Mouse (Mus musculus): ENCODE measurements around the gene Tbl1xr1.

The Tbl1xr1 gene
- long read RNA-seq, experiment 1, full-length matches to known transcripts, result 3 of 8 reads
- long read RNA-seq, experiment 1, partial matches to known transcripts, result 0 of 8 reads
- long read RNA-seq, experiment 1, other reads (novel, unspliced or antisense), result 5 of 8 reads
- long read RNA-seq, experiment 2, full-length matches to known transcripts, result 1 of 7 reads
- long read RNA-seq, experiment 2, partial matches to known transcripts, result 1 of 7 reads
- long read RNA-seq, experiment 2, other reads (novel, unspliced or antisense), result 5 of 7 reads

- intact Hi-C loops (cut with DNase I), result loop anchor here (1.0 to 10.0 kb wide), 5 partner anchors 66 to 312 kb away; no protein-coding TSS in a partner anchor
Observed at GRCm38 (mm10) chr3:22076561-22076935, at the start of gene Tbl1xr1. Gene Tbl1xr1, plus strand, starts transcription at chr3:22076652.

GRCm38 (mm10) chr3:22038004-22038403, 38.4 kb upstream of the Tbl1xr1 start:
- intact Hi-C loops (cut with DNase I), result no loop called here

- intact Hi-C loops (cut with DNase I), result no loop called here
Observed at GRCm38 (mm10) chr3:22039036-22039795, 37.2 kb upstream of the Tbl1xr1 start.

GRCm38 (mm10) chr3:22040627-22041026, 35.8 kb upstream of the Tbl1xr1 start:
- intact Hi-C loops (cut with DNase I), result no loop called here

GRCm38 (mm10) chr3:22047203-22047602, 29.2 kb upstream of the Tbl1xr1 start:
- intact Hi-C loops (cut with DNase I), result no loop called here

- intact Hi-C loops (cut with DNase I), result loop anchor here (5.0 kb wide), 1 partner anchor 34 kb away; no protein-coding TSS in a partner anchor
Observed at GRCm38 (mm10) chr3:22056664-22057328, 19.7 kb upstream of the Tbl1xr1 start.

- intact Hi-C loops (cut with DNase I), result loop anchor here (5.0 kb wide), 1 partner anchor 36 kb away; no protein-coding TSS in a partner anchor
Observed at GRCm38 (mm10) chr3:22058206-22058804, 18.1 kb upstream of the Tbl1xr1 start.

GRCm38 (mm10) chr3:22061163-22061562, 15.3 kb upstream of the Tbl1xr1 start:
- intact Hi-C loops (cut with DNase I), result no loop called here

- intact Hi-C loops (cut with DNase I), result no loop called here
Observed at GRCm38 (mm10) chr3:22068621-22069020, 7.8 kb upstream of the Tbl1xr1 start.

- intact Hi-C loops (cut with DNase I), result loop anchor here (10.0 kb wide), 1 partner anchor 309 kb away; no protein-coding TSS in a partner anchor
Observed at GRCm38 (mm10) chr3:22073916-22074315, 2.5 kb upstream of the Tbl1xr1 start.

GRCm38 (mm10) chr3:22074591-22075294, 1.7 kb upstream of the Tbl1xr1 start:
- intact Hi-C loops (cut with DNase I), result loop anchor here (5.0 to 10.0 kb wide), 3 partner anchors 68 to 310 kb away; no protein-coding TSS in a partner anchor

GRCm38 (mm10) chr3:22075517-22075886, 950 bp upstream of the Tbl1xr1 start:
- intact Hi-C loops (cut with DNase I), result loop anchor here (5.0 to 10.0 kb wide), 3 partner anchors 67 to 311 kb away; no protein-coding TSS in a partner anchor

- intact Hi-C loops (cut with DNase I), result loop anchor here (1.0 to 10.0 kb wide), 5 partner anchors 66 to 311 kb away; no protein-coding TSS in a partner anchor
Observed at GRCm38 (mm10) chr3:22075887-22076560, 428 bp upstream of the Tbl1xr1 start.

GRCm38 (mm10) chr3:22076936-22077656, 644 bp downstream of the Tbl1xr1 start:
- intact Hi-C loops (cut with DNase I), result loop anchor here (1.0 to 10.0 kb wide), 5 partner anchors 65 to 312 kb away; no protein-coding TSS in a partner anchor

- intact Hi-C loops (cut with DNase I), result loop anchor here (2.0 to 10.0 kb wide), 4 partner anchors 64 to 313 kb away; no protein-coding TSS in a partner anchor
Observed at GRCm38 (mm10) chr3:22077657-22078475, 1.4 kb downstream of the Tbl1xr1 start.

- intact Hi-C loops (cut with DNase I), result loop anchor here (5.0 to 10.0 kb wide), 3 partner anchors 64 to 314 kb away; no protein-coding TSS in a partner anchor
Observed at GRCm38 (mm10) chr3:22078529-22078928, 2.1 kb downstream of the Tbl1xr1 start.

GRCm38 (mm10) chr3:22081869-22082268, 5.4 kb downstream of the Tbl1xr1 start:
- intact Hi-C loops (cut with DNase I), result no loop called here

GRCm38 (mm10) chr3:22082823-22083222, 6.4 kb downstream of the Tbl1xr1 start:
- intact Hi-C loops (cut with DNase I), result no loop called here

Measured in adrenal gland (tissue).